Mouse (Mus musculus) T-helper 1 cell (primary cell): ENCODE data around the gene Slc38a9.

Experiments
- in situ Hi-C: fragments of 300-600 bp; cut with MboI, MseI; formaldehyde crosslinking; loops from one replicate; pipeline ENCODE4 v1.15.1; 2025; ENCODE audit warnings: high pct_unique_total_duplicates

Slc38a9 gene

DNA sequence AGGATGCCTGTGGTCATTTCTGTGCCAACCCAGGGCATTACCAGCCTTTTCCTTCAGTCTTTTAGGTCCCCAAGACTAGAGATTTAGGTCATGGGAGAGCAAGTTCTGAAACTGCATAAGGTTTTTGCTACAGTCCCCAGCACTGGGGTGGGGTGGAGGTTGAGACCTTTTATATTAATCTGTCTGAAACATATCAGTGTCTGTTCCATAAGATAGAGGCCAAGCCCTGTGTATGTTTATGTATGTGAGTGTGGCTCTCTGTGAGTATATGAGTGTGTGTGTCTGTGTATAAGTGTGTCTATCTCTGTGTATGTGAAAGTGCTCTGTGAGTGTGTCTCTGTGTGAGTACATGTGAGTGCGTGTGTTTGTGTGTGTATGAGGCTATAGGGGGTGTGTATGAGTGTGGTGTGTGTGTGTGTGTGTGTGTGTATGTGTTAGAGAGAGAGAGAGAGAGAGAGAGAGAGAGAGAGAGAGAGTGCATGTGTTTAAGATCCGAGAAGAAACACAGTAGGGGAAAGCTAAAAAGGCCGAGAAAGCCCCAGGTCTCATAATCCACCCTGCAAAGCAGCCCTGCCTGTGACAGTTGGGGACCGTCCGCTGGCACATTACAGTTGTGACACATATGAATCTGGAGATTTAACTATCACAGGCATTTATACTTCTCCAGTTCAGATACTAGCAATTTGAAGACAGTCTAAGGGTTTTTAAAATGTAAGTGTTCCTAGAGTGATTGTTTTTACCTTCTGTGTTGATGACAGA, 85.6 kb downstream of the Slc38a9 start:
- in situ Hi-C loops, result no loop called here

DNA sequence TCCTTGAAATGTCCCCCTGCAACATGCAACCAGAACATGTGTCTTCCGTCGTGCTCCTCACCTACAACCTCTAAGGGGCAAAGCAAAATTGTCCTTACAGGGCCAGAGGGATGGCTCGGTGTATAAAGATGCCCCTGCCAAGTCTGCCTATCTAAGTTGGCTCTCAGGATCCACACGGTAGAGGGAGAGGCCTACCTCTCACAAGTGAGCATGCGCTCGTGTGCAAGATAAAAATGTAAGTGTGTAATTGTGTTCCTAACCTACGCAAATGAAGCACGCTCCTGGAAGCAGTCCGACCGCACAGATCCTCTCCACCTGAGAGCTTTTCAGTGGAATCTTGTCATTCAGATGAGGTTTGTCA, 86.1 kb downstream of the Slc38a9 start:
- in situ Hi-C loops, result no loop called here

DNA sequence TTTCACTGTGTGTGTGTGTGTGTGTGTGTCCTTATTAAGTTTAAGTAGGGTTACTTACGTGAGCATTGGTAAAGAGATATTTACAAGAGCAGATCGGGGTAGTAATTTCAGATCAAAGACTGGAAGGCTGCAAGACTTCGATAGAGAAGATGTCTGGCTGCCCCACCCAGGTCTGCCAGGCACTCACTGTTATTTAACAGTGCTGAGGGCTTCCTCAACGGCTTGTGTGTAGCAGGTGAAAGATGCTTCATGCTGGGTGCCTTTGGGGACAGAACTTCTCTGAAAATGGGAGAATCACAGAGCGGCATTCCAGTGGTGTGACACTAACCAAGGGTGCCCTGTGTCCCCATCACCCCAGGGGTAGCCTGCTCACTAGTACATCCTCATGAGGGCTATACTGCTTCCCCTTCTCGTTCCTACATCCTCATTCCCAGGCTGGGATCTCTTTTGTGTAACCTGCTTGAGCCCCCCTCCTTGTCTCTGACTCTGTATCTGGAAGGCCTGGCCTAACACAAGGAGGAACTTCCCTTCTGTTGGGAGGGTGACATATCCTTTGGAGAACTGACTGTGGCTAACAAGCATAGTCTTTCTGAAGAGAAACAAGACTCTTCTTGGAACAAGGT, 87.4 kb downstream of the Slc38a9 start:
- in situ Hi-C loops, result no loop called here

DNA sequence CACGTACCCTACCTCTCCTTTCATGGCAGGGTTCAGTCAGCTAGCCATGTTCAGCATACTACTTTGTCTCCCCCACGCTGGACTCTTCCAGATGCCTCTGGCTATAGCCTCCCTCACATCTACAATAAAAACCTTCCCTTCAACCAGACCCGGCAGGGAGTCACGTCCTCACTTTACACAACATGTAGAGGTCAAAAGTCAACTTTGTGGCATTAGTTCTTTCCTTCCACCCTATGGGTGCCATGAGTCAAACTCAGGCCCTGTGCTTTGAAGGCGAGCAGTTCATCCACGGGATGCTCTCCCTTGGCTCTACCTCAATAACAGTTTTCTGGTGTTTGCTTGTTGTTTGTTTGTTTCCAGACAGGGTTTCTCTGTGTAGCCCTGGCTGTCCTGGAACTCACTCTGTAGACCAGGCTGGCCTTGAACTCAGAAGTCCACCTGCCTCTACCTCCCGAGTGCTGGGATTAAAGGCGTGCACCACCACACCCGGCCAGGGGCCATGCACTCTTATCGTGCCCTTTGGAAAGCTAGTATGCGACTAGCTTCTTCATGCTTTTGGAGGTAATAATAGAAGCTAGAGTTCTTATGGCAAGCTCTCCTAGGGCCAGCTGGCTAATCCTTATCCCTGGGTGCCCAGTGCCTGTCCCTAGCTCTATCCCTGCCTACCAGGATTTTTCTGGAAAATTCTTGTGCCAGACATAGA, 88.4 kb downstream of the Slc38a9 start:
- in situ Hi-C loops, result no loop called here

DNA sequence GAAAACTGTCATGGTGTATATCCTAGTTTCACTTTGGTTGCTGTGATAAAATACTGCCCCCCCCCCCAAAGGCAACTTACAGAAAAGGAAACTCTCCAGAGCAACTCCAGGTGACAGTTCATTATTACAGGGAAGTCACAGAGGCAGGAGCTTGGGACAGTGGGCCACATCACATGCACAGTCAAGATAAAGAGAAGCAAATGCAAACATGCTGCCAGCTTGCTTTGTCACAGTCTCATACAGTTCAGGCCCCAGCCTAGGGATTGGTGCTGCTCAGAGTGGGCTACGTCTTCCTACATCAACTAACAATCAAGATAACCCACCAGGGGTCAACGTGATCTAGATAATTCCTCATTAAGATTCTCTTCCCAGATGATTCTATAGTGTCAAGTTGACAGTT, 89.3 kb downstream of the Slc38a9 start:
- in situ Hi-C loops, result no loop called here

DNA sequence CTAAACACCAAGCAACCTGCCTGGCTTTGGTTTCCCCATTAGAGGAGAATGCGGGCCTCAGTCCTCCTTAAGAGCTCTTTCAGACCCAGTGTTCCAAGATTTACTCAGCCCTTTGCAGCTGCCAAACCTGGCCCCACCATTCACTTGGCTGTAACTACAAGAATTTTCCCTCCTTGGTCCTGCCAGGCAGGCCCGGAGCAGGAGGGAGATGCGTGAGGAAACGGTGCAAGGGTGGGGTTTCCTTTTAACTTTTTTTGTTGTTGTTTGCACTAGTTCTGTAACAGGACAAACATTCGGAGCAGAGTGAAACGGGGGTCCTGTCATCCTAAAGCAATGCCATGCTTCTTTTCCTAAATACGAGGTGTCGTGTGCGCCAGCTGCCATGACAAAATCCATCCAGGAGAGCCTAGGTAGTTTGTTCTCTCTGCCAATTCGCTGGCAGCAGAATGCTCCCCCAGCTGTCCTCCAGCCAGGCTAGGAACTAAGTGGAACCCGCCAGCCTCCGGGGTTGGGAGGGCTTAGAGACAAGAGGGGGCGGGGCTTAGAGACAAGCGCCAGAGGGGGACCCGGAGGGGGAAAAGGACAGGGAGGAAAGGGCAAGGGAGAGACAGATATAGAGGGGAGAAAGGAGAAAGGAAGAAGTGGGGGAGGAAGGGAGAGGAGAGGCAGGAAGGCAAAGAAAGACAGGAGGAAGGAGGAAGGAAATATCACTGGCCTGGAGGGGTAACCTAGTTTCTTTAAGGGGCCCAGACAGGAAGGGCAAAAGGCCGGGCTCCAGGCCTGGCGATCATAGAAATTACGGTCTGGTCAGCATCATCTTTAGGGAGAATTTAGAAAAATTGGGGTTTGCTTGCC, 91.1 kb downstream of the Slc38a9 start:
- in situ Hi-C loops, result no loop called here

DNA sequence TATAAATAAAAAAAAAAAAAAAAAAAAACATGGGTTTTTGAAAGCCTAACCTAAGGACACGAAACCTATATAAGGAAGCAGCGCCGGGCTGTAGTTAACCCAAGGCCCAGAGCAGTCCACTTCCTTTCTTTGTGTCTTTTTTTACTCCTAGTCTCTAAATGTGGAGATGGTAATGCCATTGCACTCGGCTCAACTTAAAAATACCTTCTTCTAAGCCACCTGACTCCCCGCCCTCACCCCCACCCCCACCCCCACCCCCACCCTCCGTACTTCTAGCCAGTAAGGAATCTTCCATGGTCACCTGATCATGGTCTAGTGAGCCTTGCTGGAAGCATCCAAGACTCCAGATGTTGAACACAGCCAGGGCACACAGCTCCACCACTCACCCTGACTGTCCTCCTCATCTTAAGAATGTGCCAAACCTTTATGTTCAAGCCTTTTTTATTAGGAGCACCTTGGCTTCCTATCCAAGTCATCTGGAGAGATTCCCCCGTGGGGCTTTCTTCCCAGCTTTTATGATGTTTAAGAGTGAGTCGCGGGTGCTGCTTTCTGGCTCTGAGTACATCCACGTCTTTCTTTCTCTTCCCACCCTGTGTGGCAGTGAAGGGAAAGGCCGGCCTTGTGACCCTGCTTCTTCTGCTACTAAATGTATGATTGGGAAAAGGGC, 91.9 kb downstream of the Slc38a9 start:
- in situ Hi-C loops, result no loop called here

DNA sequence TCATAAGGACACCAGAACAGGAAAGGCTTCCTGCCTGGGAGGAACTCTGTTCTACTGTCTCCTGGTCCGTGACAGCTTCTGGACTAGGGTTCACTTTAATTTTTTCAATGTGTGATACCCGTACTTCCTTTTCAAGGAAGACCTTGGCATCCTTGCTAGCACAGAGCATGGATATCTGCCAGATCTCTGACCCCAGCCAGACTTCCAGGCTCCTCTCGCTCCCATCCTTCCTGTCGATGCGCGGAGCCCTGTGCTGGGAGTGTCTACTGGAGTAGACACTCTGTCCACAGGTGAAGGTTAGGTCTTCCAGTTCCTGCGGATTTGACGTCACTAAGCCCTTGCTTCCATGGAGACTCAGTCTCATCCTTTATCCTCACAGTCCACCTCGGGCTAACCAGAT, 93.0 kb downstream of the Slc38a9 start:
- in situ Hi-C loops, result no loop called here

DNA sequence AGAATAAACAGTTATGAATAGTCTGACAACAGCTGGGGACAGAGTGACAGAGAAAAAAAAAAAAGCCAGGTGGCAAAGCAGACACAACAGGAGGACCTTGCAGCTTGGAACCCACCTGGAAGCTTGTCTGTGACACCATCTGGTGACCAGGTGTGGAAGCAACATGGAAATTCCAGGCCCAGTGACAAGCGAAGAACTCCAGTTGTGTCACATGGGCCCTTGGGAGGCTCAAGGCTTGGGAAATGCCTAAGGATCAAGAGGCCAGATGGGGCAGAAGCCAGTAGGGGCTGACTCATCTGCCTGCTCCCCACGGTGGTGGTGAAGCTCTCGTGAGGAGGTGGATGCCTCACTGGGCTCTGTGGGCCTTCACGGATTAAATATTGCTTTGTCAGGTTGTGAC, 94.3 kb downstream of the Slc38a9 start:
- in situ Hi-C loops, result no loop called here

DNA sequence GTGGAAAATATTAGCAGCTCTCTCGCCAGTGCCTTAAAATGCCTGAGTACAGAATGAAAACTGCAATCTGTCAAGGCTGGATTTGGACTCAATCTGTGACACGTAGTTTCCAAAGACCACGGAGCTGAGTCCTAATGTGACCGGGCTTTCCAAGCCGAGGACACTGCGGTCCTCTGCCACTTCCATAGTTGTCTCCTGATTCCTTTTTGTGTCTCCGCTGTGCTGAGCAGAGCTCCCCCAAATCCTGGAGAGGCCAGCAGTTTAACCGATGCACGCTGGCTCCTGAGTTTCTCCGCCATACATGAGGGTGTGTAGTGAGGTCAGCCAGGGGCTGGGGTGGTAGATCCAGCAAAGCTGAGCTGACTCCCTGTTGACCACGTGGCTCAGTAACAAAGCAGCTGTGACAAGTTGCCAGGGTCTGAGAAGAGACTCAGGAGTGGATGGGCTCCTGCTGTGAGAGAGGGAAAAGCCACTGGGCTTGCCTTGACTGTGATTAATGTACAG, 95.0 kb downstream of the Slc38a9 start:
- in situ Hi-C loops, result no loop called here

DNA sequence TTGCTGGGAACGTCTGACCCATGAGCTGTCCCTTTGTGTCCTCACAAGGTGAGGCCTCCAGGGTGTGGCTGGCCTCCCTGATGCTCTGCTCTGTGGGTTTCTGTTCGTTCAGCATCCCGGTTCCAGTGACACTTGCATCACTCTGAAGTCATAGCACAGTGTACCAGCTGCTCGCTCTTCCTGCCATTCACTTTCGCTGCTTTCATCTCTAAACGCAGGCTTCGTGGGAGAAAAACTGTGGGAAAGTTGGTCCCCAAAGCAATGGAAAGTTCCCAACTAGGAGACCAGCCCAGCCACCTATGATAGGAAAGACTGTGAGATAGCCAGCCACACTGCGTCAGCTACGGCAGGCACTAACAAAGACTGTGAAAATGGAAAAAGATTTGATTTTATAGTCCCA, 96.8 kb downstream of the Slc38a9 start:
- in situ Hi-C loops, result no loop called here

DNA sequence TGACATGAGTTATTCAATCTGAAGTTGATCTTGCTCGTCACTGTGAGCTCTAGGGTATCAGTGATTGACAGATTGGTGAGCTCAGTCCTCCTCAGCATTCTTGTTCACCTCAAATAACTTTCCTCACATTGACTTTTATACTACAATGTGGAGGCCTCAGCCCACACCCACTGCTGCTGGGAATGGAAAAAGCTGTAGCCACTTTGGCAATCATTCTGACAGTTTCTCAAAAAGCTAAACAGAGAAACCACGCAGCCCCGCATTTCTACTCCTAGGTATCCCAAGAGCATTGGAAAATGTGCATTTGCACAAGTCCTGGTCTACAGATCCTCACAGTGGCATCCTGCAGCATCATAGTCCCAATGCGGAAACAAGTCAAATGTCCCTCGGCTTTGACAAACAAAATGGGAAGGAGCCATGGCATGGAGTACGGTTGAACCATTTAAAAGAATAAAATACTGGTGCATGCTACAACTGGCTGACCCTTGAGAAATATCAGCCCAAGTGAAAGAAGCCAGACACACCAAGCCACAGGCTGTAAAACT, 98.1 kb downstream of the Slc38a9 start:
- in situ Hi-C loops, result no loop called here

DNA sequence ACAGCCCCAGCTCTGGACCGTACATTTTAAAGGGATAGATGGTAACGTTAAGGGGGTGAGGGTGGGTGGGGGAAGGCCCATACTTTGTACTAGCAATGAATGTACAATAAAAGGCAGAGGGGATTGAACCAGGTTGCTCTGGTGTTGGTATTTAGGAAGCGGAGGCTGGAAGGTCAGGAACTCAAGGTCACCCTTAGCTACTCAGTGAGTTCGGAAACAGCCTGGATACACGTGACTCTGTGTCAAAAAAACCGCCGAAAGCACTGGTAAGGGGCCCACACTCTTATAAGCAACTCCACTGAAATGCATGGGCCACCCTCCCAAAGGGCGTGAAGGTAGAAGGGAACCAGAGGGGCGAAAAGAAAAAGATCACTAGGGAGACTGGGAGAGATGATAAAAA, 98.8 kb downstream of the Slc38a9 start:
- in situ Hi-C loops, result no loop called here

DNA sequence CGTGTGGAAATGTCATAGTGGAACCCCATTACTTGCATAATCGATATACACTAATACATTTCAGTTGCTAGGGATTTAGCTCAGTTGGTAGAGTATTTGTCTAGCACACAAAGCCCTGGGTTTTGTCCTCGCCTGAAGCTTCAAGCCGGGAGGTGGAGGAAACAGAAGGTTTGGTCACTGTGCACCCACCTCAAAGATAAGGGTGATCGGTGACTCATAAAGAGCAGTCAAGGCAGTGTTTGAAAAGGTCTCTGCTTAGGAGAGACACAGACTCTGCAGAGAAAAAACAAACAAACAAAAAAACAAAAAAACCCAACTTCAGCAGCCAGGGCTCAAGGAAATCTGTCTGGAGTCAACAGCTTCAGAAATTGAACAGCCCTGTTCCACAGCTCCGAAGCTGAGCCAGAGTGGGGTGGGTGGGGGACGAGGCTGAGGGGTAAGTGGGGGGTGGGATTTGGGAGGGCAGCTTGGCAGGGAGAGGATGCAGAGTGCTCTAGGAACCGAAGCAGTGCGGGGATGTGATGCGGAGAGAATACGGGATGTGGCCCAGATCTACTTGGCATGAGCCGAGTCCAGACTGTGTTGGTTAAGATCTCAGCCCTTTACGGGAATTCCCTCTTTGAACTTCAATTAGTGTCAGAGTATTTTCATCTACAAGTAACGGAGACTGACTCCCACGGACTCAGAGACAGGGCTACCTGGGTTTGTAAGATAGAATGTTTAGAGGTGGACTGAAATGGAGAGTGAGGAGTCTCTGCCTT, 99.4 kb downstream of the Slc38a9 start:
- in situ Hi-C loops, result no loop called here

DNA sequence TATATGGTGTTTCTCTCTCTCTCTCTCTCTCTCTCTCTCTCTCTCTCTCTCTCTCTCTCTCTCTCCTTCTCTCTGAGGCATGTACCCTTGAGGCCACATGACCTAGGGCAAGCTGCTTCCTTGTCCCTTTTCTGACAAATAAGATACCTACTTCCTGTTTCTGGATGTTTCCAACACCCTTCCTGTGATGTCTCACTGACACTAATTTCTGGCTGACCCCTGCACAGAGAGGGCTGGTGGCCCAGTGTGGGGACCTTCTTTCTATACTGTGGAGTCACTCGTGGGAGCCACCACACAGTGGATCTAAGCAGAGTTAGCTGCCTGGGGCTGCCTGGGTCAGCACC, 100.0 kb downstream of the Slc38a9 start:
- in situ Hi-C loops, result no loop called here

DNA sequence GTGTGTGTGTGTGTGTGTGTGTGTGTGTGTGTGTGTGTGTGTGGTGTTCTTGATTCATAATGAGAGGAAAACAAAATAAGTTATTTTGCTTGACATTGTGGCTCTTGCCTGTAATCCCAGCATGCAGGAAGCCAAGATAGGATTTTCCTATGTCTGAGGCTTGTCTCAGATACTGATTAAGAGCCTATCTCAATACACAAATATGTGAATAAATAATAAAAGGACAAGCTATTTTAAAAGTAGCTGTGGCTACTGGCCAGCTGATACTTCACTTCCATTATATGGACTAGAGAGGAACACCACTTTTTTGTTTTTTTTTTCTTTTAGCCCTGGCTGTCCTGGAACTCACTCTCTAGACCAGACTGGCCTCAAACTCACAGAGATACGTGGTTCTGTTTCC, 101.2 kb downstream of the Slc38a9 start:
- in situ Hi-C loops, result no loop called here

DNA sequence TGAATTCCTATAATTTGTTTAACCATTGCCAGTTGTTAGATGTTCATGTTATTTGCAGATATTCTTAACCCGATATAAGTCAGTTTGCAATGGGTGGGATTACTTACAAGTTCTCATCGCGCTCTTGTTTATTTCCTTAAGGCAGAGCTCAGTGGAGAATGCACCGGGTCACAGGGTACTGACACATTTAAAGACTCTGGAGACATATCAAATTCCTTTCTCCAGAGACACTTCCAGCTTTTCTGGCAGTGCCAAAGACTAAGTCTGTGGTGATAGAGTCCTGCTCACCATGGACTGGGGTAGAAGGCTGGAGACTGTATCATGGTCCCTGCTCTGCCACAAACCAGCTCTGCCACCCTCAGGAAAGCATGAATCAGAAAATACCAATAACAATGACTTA, 102.0 kb downstream of the Slc38a9 start:
- in situ Hi-C loops, result no loop called here

DNA sequence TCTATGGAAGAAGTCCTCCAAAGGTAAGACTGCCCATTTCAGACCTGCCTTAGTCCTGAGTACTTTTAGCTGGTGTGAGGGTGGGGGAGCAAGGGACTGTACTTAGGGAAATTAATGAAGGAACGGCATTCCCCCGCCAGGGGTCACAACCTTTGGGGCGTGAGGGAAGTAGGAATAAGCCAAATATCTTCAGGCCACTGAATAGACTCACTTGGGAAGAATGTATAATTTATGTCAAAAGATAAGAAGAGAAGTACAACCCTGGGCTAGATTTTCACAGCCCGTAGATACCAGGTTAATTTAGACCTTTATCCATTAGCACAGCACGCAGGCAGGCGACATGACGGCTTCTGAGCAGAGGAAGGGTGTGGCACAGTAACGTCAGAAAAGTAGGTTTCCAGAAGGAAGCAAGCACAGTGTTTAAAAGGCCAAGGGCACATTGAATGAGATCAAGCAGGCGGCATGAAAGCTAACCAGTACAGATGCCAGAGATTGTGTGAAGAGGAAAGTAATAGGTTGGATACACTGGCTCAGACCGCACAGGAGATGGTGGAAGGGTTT, 103.1 kb downstream of the Slc38a9 start:
- in situ Hi-C loops, result no loop called here

DNA sequence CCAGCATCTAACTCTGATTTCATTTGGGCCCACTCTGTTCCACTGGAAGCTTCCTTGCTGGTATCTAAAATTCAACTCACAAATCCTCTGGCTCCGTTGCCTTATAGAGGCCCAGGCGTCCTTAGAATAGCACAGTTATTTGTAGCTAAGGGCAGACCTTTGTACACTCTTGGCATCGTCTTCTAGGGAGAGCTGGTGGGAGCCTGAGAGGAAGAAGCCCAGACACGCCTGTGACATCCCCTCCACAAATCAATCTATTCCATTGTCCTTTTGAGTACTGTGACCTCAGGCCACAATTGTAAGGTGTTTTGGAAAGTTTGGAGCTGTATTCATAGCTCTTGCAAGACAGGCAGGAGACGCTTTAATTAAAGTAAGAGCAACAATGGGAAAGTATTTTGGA, 104.0 kb downstream of the Slc38a9 start:
- in situ Hi-C loops, result no loop called here

DNA sequence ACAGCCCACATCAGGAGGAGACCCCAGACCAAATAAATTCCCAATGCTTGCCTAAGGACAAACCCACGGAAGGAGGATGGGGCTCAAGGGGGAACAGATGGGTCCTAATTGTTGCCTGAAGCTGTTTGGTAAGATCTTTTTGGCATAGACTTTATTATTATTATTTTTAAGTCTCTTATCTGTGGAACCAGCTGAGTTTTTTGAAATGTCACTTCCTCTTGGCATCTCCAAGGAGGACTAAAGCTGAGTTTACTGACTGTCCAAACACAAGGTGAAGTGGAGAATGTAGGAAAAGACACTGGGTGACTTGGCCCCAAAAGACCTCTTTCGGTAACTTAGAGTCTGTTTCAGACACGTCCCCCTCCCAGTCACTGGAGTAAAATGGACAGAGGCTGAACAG, 105.1 kb downstream of the Slc38a9 start:
- in situ Hi-C loops, result no loop called here
